Mouse (Mus musculus) stomach, postnatal 0 days (tissue): ENCODE measurements around the gene Nkpd1.

Experiments used
- CTCF ChIP-seq: IDR thresholded peaks from 2 replicates; pipeline ENCODE4 v1.5.1; 2016; ENCODE audit warnings: antibody characterized with exemption, low read depth, mild to moderate bottlenecking, moderate library complexity
- EP300 ChIP-seq: optimal IDR thresholded peaks from 2 replicates; pipeline ENCODE3; 2016; ENCODE audit warnings: antibody characterized with exemption

GRCm38 (mm10) chr7:19532240-19532639 lies 14.6 kb downstream of the Nkpd1 start:
- TF ChIP-seq CTCF (no peak), EP300 (no peak)
